Mouse (Mus musculus) liver, embryonic 14.5 days (tissue): ENCODE data around the gene Nckap1l.

ENCODE experiments used
- CTCF ChIP-seq: IDR thresholded peaks from 2 replicates; pipeline ENCODE4 v1.5.1; 2016; ENCODE audit warnings: antibody characterized with exemption, low read depth, control low read depth
- EP300 ChIP-seq: IDR thresholded peaks from 2 replicates; pipeline ENCODE4 v1.6.1; 2016; ENCODE audit warnings: antibody characterized with exemption, low read depth

DNA sequence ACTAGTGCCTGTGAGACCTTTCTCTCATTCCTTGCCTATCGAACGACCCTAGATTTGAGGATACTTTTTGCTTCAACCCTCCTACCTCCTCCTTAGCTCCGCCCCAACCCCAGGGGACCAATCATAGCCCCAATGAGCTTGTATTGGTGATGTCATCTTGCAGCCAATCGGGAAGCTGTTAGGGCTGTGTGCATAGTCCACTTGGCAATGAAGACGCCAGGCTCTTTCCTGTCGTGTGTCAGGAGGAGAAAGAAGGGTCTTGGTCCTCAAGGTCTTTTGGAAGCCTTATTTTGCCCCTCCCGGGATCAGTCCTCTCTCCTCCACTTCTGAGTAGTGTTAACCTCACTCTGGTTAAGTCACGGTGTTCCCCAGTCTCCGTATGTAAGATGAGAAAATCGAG is 60.5 kb downstream of the Nckap1l start:
- no peak for TF ChIP-seq CTCF
- no peak for TF ChIP-seq EP300
